Mouse (Mus musculus) megakaryocyte-erythroid progenitor cell, adult 5-6 weeks (primary cell): ENCODE results near the gene 5830411N06Rik. TPM values are rescaled to one million over a fixed set of nuclear protein-coding genes. Genes with fewer than 3 reads are reported as not detected.
A peak's percentile ranks its signal among the peaks of the same experiment; 100 is the strongest.

Experiments
- ATAC-seq: replicated peaks from 2 replicates; pipeline ENCODE4 v1.8.0; 2016; ENCODE audit warnings: mild to moderate bottlenecking, inconsistent platforms; ENCODE audit not compliant: severe bottlenecking, poor library complexity, low FRiP score, low TSS enrichment
- total RNA-seq, 2 experiments: library from RNA; stranded (forward) in 1 of 2; stranded (reverse) in 1 of 2; fragments of 200-1000, 215-1000 nt in 1 of 2; fragments of >200 nt in 1 of 2; fragmentation: Nextera tagmentation in 1 of 2; gene quantifications; 2 replicates each; pipeline ENCODE4 v1.2.3; 2014 to 2017

Gene 5830411N06Rik
- total RNA-seq (2014; fragmentation: Nextera tagmentation) (not detected in 2 replicates), total RNA-seq (2017) (not detected in 2 replicates)

GRCm38 (mm10) chr7:140247216-140247615 lies at the start of gene 5830411N06Rik:
Gene 5830411N06Rik, plus strand, starts transcription at chr7:140247284.
- no peak for ATAC-seq

GRCm38 (mm10) chr7:140201090-140201489 lies 46.0 kb upstream of the 5830411N06Rik start:
- ATAC-seq = peak; percentile 48

GRCm38 (mm10) chr7:140205864-140206263 lies 41.2 kb upstream of the 5830411N06Rik start, which contains the start of gene Olfr524:
Gene Olfr524, minus strand, starts transcription at chr7:140205964.
- ATAC-seq = no peak

GRCm38 (mm10) chr7:140206904-140207303 lies 40.2 kb upstream of the 5830411N06Rik start:
- 0 out of 2 replicates have a peak, but pooled peaks have one; percentile 12 for ATAC-seq

- ATAC-seq = peak; percentile 86
These were observed 38.9 kb upstream of the 5830411N06Rik start for GRCm38 (mm10) chr7:140208153-140208552.

GRCm38 (mm10) chr7:140208677-140209076 lies 38.4 kb upstream of the 5830411N06Rik start:
- 0 out of 2 replicates have a peak, but pooled peaks have one; percentile 33 for ATAC-seq

- no peak for ATAC-seq
These were observed 33.2 kb upstream of the 5830411N06Rik start for GRCm38 (mm10) chr7:140213841-140214240.

GRCm38 (mm10) chr7:140217967-140218366 lies 29.1 kb upstream of the 5830411N06Rik start, which contains the start of gene Cd163l1:
Gene Cd163l1, plus strand, starts transcription at chr7:140218267.
- no peak for ATAC-seq

GRCm38 (mm10) chr7:140219268-140219667 lies 27.8 kb upstream of the 5830411N06Rik start:
- 0 out of 2 replicates have a peak, but pooled peaks have one; percentile 56 for ATAC-seq

GRCm38 (mm10) chr7:140220375-140220774 lies 26.7 kb upstream of the 5830411N06Rik start:
- no peak for ATAC-seq

GRCm38 (mm10) chr7:140224209-140224608 lies 22.9 kb upstream of the 5830411N06Rik start:
- ATAC-seq = no peak

GRCm38 (mm10) chr7:140228476-140228875 lies 18.6 kb upstream of the 5830411N06Rik start:
- no peak for ATAC-seq

- no peak for ATAC-seq
These were observed 16.1 kb upstream of the 5830411N06Rik start for GRCm38 (mm10) chr7:140231026-140231425.

GRCm38 (mm10) chr7:140233696-140234095 lies 13.4 kb upstream of the 5830411N06Rik start:
- no peak for ATAC-seq

- ATAC-seq = no peak
These were observed 6.8 kb downstream of the 5830411N06Rik start for GRCm38 (mm10) chr7:140253780-140254299.

GRCm38 (mm10) chr7:140295746-140296145 lies 48.7 kb downstream of the 5830411N06Rik start:
- no peak for ATAC-seq

- ATAC-seq = no peak
These were observed 49.8 kb downstream of the 5830411N06Rik start for GRCm38 (mm10) chr7:140296876-140297275.

GRCm38 (mm10) chr7:140299416-140299815 lies 52.3 kb downstream of the 5830411N06Rik start:
- ATAC-seq = no peak

- ATAC-seq = no peak
These were observed 72.8 kb downstream of the 5830411N06Rik start for GRCm38 (mm10) chr7:140319861-140320385.

GRCm38 (mm10) chr7:140320558-140320957 lies 73.5 kb downstream of the 5830411N06Rik start, which contains the start of gene Olfr525:
Gene Olfr525, plus strand, starts transcription at chr7:140320858.
- no peak for ATAC-seq

GRCm38 (mm10) chr7:140321135-140321534 lies 74.1 kb downstream of the 5830411N06Rik start:
- ATAC-seq = no peak
